Mouse (Mus musculus): Measurements from ENCODE around the gene Rsph9.
A peak's percentile ranks its signal among the peaks of the same experiment; 100 is the strongest.

Gene Rsph9

DNA sequence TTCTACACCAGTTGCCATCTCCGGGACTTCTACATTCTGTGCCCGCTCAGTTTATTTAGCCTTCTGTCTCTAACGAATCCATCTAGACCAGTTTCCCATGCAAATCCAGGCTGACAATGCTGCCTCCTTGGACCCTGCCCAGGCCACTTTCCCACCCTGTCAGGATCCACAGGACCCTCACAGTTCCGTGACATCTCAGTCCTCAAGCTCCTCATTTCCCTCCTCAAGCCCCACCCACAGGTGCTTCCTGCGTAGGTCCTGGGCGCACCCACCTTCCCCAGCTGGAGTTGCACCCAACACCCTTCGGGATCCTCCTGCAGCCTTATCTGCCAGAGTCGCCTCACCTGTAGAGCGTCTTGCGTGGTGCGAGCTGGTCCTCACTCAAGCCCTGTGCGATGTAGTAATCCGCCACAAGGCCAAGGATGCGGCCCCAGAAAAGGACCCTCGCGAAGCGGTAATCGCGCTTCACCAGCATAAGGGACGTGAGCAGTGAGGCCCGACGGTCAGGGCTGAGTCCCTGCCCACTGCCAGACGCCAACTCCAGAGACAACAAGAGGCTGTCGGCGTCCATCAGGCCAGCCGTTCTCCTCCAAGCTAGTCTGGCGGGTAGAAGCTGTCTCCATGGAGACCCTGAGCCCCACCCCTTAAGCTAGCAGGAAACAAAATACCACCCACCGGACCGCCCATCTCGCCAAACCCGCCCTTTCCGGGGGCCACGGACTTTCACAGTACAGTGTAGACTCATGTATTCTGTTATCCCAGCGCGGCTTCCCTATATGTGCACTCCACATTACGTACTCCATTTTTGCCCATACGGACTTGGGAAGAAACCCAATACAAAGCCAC lies at the start of gene Rsph9:
TSS of gene Rsph9 (minus strand) at position 639 of the 846 bp plus-strand sequence.
- DNase-seq: peak; percentile 90

DNA sequence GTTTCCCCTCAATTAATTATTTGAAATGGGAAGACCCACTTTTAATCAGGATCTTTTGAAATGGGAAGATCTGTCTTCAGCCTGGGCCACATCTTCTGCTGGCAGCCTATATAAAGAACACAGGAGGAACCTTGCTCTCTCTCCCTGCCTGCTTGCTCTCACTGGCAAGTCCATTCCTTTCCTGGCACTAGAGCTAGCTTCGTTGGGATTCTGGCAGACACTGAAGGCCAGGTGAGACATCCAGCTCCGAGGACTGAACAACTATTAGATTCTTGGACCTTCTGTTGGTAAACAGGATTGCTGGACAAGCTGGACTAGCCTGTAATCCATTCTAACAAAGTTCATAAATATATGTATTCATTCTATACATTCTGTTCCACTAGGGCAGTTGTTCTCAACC lies 44.8 kb upstream of the Rsph9 start:
- no peak for DNase-seq

- no peak for DNase-seq
Measured at GRCm38 (mm10) chr17:46182273-46182672, 38.3 kb upstream of the Rsph9 start.

- peak; percentile 53 for DNase-seq
Measured at GRCm38 (mm10) chr17:46170538-46170937, 26.5 kb upstream of the Rsph9 start.

- DNase-seq: no peak
Measured at GRCm38 (mm10) chr17:46168768-46169167, 24.8 kb upstream of the Rsph9 start.

GRCm38 (mm10) chr17:46168318-46168717 lies 24.3 kb upstream of the Rsph9 start:
- DNase-seq: peak; percentile 39

DNA sequence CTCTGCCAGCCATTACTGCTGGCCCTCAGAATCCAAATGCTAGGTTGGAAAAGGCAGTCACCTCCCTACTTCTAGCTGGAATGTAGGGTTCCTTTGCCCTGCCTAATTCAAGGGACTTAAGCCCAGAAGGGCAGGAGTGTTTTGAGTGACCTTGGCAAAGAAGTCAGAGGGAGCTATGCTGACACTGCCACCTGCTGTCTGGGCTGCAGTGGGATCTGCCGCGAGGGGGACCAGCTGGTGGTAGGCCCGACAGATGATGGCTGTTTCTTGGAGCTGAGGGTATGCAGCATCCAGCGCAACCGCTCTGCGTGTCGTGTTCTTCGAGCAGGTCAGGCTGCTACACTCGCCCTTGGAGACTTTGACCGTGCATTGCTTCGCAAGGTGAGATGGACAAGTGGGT lies 23.0 kb upstream of the Rsph9 start:
- no peak for DNase-seq

DNA sequence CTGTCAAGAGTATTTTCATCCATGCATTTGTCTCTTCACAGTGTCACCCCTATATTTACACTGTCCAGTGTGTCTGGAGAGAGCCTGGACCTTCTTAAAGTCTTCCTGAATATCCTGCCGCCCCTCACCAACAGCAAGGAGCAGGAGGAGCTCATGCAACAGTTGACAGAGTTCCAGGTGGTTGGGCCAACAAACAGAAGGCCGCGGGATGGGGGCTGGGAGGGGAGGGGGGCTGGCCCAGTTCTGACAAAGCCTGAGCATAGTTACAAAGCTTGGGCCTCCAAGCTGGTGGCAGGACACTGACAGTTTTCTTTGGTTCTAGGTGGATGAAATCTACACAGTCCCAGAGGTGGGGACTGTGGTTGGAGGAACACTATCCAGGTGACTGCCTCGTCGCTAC lies 22.3 kb upstream of the Rsph9 start:
- DNase-seq: no peak

DNA sequence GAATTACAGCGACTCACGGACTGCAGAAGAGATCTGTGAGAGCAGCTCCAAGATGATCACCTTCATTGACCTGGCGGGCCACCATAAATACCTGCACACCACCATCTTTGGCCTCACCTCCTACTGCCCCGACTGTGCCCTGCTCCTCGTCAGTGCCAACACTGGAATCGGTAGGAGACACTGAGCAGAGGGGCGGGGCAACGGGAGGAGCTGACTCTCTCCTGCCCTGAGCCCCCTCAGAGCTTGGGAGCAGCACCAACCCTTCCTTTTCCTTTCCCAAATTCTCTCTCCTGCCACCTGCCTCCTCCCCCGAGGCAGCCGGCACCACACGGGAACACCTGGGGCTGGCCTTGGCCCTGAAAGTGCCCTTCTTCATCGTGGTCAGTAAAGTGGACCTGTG lies 21.4 kb upstream of the Rsph9 start:
- DNase-seq: no peak

DNA sequence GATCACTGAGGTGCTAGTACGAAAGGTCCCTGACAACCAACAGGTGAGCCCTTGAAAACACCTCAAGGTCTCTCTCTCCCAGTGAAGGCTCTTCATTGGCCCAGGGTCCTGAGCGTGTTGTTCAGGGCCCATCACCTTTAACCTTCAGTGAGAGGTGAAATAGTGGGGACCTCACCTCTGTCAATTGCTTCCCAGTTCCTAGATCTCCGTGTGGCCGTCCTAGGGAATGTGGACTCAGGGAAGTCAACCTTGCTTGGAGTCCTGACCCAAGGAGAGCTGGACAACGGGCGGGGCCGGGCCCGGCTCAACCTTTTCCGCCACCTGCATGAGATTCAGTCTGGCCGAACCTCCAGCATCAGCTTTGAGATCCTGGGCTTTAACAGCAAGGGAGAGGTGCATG lies 20.8 kb upstream of the Rsph9 start:
- no peak for DNase-seq

DNA sequence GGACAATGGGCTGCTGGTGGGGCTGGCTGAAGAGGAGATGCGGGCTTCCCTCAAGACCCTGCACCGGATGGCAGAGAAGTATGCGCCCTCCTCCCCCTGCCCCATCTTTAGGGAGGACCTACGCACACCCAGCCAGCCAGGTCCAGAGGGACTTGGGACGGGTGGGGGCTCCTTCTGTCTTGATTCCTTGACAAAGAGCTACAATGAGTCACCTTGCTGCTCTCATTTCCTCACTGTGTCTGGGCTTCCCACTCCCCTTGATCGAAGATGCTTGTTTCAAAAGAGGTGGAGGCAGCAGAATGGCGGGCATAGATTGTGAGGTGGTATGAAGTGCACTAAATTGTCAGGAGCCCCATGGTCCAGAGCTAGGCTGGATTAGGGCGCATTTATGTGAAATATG lies 20.3 kb upstream of the Rsph9 start:
- no peak for DNase-seq

GRCm38 (mm10) chr17:46162951-46163421 lies 19.0 kb upstream of the Rsph9 start:
- peak; percentile 44 for DNase-seq

DNA sequence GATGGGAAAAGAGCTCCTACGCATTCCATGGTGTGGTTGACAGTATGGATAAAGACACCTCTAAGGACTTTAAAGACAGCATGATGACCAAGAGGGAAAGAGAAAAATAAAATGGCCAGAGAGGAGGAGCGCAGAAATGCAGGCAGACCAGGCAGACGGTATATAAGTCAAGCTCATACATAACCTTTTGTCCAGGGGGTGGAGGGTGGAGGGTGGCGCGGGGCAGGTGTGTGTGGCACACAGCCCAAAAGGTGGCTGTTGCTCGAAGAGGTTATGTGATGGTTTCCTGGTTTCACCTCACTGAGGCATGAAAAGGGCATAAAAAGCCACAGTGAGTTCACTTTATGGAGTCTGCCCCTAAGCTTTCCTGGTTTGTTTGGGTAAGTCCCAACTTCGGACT lies 18.5 kb upstream of the Rsph9 start:
- DNase-seq: no peak

GRCm38 (mm10) chr17:46161710-46162109 lies 17.7 kb upstream of the Rsph9 start:
- DNase-seq: no peak

DNA sequence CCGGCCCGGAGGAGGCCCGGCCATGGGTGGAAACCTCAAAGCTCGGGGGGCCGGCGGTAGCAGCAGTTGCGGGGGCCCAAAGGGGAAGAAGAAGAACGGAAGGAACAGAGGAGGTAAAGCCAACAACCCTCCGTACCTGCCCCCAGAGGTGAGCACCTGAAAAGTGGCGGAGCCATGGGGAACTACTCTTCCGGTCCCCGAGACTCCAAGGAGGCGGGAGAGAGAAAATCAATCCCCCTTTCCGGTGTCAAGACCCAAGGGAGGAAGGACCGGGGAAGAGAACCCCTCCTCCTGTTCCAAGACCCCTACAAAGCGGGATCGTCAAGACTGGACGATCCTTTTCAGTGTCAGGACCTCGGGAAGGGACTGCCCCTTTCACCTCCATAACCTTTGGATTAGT lies 17.2 kb upstream of the Rsph9 start:
- no peak for DNase-seq

- peak; percentile 97 for DNase-seq
Measured at GRCm38 (mm10) chr17:46160686-46161085, 16.7 kb upstream of the Rsph9 start, which contains the start of gene Gtpbp2. TSS of gene Gtpbp2 (plus strand) at chr17:46161032.

- peak; percentile 97 for DNase-seq
Measured at GRCm38 (mm10) chr17:46160090-46160662, 16.2 kb upstream of the Rsph9 start.

- peak; percentile 82 for DNase-seq
Measured at GRCm38 (mm10) chr17:46159236-46159635, 15.2 kb upstream of the Rsph9 start.

DNA sequence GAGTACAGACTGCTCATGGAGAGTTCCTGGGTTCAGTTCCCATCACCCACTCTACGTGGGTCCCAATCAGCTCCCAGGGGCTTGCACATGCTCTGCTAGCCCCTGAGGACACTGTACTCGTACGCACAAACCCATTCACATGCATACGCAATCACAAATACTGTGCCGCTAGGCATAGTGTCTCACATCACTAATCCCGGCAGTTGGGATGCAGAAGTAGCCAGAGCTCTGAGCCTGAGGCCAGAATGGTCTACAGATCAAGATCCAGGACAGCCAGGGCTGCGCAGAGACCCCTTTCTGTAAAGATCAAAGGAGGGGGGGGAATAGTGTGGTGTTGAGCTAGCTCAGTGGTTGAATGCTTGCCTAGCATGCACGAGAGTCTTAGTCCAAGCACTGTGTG lies 13.1 kb upstream of the Rsph9 start:
- DNase-seq: no peak

DNA sequence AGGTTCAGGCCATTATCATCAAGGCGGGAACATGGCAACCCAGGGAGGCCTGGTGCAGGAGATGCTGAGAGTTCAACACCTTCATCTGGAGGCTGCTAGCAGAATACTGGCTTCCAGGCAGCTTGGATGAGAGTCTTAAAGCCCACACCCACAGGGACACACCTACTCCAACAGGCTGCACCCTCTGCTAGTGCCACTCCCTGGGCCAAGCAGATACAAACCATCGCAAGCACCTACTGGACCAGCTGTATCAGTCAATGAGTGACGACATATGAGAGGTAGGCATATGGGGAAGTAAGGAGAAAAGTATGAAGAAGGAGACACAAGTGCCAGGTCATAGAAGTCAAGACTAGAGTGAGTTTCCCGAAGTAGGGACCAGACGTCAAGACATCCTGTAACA lies 12.7 kb upstream of the Rsph9 start:
- DNase-seq: peak; percentile 86

DNA sequence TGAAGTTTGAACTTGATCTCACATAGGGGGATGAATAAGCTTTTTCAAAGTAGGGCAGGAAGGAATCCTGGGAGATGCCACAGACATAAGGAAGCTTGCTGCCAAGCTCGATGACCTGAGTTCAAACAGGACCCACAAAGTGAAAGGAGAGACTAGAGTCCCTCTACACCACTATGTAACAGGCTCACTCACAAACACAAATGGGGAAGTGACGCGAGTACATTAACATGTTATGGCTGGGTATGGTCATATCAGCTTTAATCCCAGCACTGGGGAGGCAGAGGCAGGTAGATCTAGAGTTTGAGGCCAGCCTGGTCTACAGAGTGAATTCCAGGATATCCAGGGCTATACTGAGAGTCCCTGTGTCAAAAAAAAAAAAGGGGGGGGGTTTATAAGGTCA lies 10.3 kb upstream of the Rsph9 start:
- DNase-seq: no peak

DNA sequence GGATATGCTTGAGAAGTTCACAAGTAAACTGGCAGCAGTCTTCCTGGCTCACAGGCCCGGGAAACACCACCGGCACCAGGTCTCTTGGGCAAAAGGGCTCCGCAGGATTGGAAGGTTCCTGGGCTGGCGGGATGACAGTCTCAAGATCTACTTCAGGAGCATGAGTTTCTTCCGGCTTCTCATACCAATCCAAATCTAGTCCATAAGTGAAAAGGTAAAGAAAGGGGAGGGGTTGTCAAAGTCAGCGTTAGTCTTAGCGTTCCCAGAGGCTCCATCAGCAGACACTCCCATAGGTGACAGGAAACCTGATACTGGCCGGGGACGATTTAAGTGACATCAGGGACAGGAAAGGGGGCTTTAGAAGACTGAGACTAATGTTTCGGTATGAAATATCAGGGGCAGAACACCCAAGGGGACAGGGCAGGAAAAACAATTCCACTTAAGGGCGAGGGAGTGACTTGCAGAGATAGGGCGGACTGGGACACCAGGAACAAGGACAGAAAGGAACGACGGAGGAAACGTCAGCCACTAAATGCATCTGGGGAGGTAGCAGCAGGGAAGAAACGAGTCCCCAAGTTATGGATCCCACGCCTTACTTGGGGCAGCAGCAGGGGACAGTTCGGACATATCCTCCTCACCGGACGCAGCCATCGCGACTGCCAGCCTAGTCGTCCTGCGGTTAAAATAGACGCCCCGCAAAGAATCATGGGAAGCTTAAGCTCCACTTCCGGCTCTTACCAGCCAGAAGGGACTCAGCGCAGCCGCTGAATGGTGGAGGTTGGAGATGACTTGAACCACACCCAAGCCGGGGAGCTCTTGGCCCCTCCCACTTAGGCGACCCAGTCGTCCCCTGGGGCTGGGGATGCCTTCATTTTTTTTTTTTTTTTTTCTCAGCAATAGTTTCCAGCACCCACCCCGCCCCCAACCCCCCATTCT lies 9.1 kb upstream of the Rsph9 start, which contains the start of gene Mad2l1bp:
TSS of gene Mad2l1bp (minus strand) at position 707 of the 936 bp plus-strand sequence.
- DNase-seq: peak; percentile 95

DNA sequence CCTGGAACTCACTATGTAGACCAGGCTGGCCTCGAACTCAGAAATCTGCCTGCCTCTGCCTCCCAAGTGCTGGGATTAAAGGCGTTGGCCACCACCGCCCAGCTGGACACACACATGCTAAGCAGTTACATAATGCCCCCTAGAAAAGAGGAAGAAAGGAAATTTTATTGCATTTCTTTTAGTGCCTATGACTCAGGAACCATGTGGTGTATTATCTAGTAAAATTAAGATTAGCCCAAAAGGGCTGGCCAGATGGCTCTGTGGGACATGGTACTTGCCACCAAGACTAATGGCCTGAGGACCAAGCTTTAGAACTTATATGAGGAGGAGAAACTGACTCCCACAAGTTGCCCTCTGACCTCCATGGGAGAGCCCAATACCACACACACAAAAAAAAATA lies 4.1 kb downstream of the Rsph9 start:
- no peak for DNase-seq

Measured in liver (tissue).